Mouse (Mus musculus) CD8-positive naive resting alpha-beta T cell, adult 2 months (primary cell): ENCODE data around the gene Hyal4.

Experiments used
- DNase-seq, 2 experiments: peaks; one replicate each; pipeline ENCODE4 v3.0.0; 2022; ENCODE audit warnings: low read depth in 2 of 2, low spot score in 2 of 2

Gene Hyal4

GRCm38 (mm10) chr6:24748029-24748428 is at the start of gene Hyal4:
TSS of gene Hyal4 (plus strand) at chr6:24748329.
- DNase-seq = no peak

- no peak for DNase-seq
Observed at GRCm38 (mm10) chr6:24707090-24707489, 41.0 kb upstream of the Hyal4 start.

GRCm38 (mm10) chr6:24707499-24707898 is 40.6 kb upstream of the Hyal4 start:
- no peak for DNase-seq

GRCm38 (mm10) chr6:24721317-24722099 is 26.6 kb upstream of the Hyal4 start:
- DNase-seq = no peak

GRCm38 (mm10) chr6:24728130-24728529 is 20.0 kb upstream of the Hyal4 start:
- no peak for DNase-seq

DNA sequence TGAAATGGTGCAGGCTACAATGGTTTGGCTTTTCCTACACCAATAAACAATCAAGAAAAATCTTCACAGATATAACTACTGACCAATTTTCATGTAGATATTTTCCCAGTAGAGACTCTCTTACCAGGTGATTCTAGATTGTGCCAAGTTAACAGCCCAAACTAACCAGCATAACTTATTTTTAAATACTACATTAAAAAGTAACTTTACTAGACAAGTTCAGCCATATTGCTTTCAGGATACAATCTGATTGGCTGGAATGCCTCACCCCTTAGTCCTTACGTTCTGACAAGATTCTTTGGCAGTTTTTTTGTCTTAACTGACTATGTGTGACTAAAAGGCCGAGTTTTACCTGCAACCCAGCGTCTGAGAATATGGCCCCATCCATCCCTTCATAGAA is 15.2 kb upstream of the Hyal4 start, which contains the start of gene Hyal6:
Gene Hyal6 (plus strand): TSS at position 301 of the 400 bp plus-strand sequence.
- no peak for DNase-seq

- no peak for DNase-seq
Observed at GRCm38 (mm10) chr6:24734565-24734964, 13.6 kb upstream of the Hyal4 start.

GRCm38 (mm10) chr6:24759281-24759680 is 11.2 kb downstream of the Hyal4 start:
- DNase-seq = no peak

DNA sequence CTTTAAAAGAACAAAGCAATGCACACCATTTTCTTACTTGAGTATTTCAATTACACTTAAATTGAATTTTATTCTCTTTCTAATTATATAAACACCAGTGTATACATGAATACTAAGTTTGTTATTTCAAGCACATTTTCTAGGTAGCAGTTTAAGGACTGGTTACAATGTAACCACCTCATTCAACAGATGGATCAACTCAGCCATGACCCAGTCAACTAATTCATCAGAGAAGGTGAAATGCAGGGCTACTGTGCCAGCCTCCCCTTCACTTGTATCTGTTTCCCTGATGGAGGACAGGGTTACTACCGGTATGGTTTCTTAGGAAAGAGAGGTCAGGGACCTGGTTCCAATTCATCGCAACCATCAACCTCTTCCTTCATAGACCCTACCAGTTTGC is 18.1 kb downstream of the Hyal4 start:
- DNase-seq = no peak

- no peak for DNase-seq
Observed at GRCm38 (mm10) chr6:24779182-24779581, 31.1 kb downstream of the Hyal4 start.

DNA sequence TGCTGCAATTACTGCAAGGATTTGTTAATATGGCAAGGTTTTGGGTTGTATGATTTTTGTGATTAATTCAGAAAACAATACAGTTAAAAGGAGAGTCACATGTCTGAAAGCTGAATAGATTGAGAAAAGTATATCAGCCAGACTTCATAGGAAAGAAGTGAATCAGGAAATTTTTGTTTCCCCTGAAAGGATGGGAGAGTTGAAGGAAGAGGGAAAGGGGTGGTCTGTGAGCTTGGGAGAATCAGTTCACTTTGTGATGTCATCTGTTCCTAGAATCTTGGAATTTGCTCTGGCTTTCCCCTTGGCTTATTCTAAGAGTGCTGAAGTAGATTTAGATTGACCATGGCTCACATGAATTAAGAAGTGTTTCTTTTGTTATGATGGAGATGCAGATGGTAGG is 42.8 kb downstream of the Hyal4 start, which contains the start of gene Spam1:
Gene Spam1 (plus strand): TSS at position 301 of the 400 bp plus-strand sequence.
- DNase-seq = no peak
